Mouse (Mus musculus) heart, adult 2 months (tissue): ENCODE measurements around the gene Fbxo44. TPM values are rescaled to one million over a fixed set of nuclear protein-coding genes. Genes with fewer than 3 reads are reported as not detected.

ENCODE experiments used
- DNase-seq, 2 experiments: peaks; one replicate each; pipeline ENCODE4 v3.0.0; 2021
- H3K27ac ChIP-seq: fragments of 200-600 bp; 2 replicates; pipeline ENCODE4 v1.8.1; 2022
- H3K27me3 ChIP-seq: fragments of 200-500 bp; 2 replicates; pipeline ENCODE4 v1.6.1; 2012; ENCODE audit warnings: mild to moderate bottlenecking, low read length, inconsistent platforms, mixed read lengths; ENCODE audit not compliant: control insufficient read depth, insufficient read depth
- H3K36me3 ChIP-seq: fragments of 200-500 bp; 2 replicates; pipeline ENCODE4 v1.6.1; 2012; ENCODE audit warnings: low read length, inconsistent platforms; ENCODE audit not compliant: control insufficient read depth, insufficient read depth
- H3K4me1 ChIP-seq: fragments of 200-500 bp; 2 replicates; pipeline ENCODE4 v1.6.1; 2011; ENCODE audit warnings: low read length; ENCODE audit not compliant: control insufficient read depth, insufficient read depth
- H3K4me3 ChIP-seq: fragments of 200-600 bp; 2 replicates; pipeline ENCODE4 v1.8.1; 2022
- H3K79me2 ChIP-seq: fragments of 200-500 bp; replicated peaks from 2 replicates; pipeline ENCODE4 v1.6.1; 2012; ENCODE audit warnings: mild to moderate bottlenecking, inconsistent platforms, low read length, moderate library complexity, mixed read lengths; ENCODE audit not compliant: control insufficient read depth, insufficient read depth
- H3K9ac ChIP-seq: fragments of 200-500 bp; 2 replicates; pipeline ENCODE4 v1.6.1; 2012; ENCODE audit warnings: low read depth, mild to moderate bottlenecking, control low read depth, inconsistent platforms, low read length, mixed read lengths
- CTCF ChIP-seq: fragments of 200-600 bp; IDR thresholded peaks from 2 replicates; pipeline ENCODE4 v1.8.1; 2022; ENCODE audit warnings: antibody characterized with exemption, mild to moderate bottlenecking, moderate library complexity
- EP300 ChIP-seq: fragments of 200-500 bp; IDR thresholded peaks from 2 replicates; pipeline ENCODE4 v1.6.1; 2011; ENCODE audit warnings: low read depth, low read length, control low read depth; ENCODE audit not compliant: insufficient read depth
- POLR2A ChIP-seq: fragments of 200-500 bp; IDR thresholded peaks from 2 replicates; pipeline ENCODE4 v1.6.1; 2011; ENCODE audit warnings: mild to moderate bottlenecking, low read depth, low read length, control low read depth; ENCODE audit not compliant: insufficient read depth
- WGBS: fragments of 180-500 bp; shearing (Covaris S2); methylation state at CpG from one replicate; pipeline ENCODE4 v1.1.7; 2018; 5-methylcytosine and 5-hydroxymethylcytosine counted together
- intact Hi-C: fragments of 180-260 bp; cut with DNase I; formaldehyde crosslinking; loops from one replicate; pipeline ENCODE4 v1.15.1; 2025
- polyA plus RNA-seq: library from polyadenylated mRNA; depleted of rRNA; stranded (reverse); fragments of >200 nt; gene quantifications from 2 replicates; pipeline ENCODE4 v1.2.3, GENCODE M21; 2012
- total RNA-seq, 2 experiments: library from RNA; stranded (reverse); gene quantifications; 2 replicates each; pipeline ENCODE4 v1.2.3; 2021

The Fbxo44 gene
- total and polyA plus RNA-seq, 3 experiments: 18.7 to 26.7 (median 19.7) TPM

DNA sequence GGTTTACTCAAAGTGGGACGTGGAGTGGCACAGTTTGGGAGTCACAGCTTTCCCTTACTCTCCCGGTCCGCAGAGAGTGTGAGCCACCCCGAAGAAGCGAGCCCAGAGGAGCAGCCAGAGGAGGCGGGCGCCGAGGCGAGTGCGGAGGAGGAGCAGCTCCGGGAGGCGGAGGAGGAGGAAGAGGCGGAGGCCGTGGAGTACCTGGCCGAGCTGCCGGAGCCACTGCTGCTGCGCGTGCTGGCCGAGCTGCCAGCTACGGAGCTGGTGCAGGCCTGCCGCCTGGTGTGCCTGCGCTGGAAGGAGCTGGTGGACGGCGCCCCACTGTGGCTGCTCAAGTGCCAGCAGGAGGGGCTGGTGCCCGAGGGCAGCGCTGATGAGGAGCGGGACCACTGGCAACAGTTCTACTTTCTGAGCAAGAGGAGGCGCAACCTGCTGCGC lies 3.7 kb upstream of the Fbxo44 start:
- Histone ChIP-seq H3K79me2 (no peaks in the 10 kb centered on the region), H3K9ac (peak overlapping the region; percentile 14), H3K4me3 (peak overlapping the region; percentile 40), H3K4me1 (peaks cover 1% of the 10 kb centered on the region; the same call in 1 of the 2 replicates), H3K27me3 (peaks cover 7% of the 10 kb centered on the region; the same call in 1 of the 2 replicates), H3K27ac (no peak overlapping the region), H3K36me3 (no peaks in the 10 kb centered on the region)
- WGBS: 0% methylated on average over 29 of the region's 29 CpGs
- TF ChIP-seq CTCF (peak; percentile 84), POLR2A (no peak), EP300 (no peak)
- intact Hi-C loops: loop anchor here (1.0 kb wide), 1 partner anchor 24 kb away; no protein-coding TSS in a partner anchor
- DNase-seq: peak; percentile 75 to 84

DNA sequence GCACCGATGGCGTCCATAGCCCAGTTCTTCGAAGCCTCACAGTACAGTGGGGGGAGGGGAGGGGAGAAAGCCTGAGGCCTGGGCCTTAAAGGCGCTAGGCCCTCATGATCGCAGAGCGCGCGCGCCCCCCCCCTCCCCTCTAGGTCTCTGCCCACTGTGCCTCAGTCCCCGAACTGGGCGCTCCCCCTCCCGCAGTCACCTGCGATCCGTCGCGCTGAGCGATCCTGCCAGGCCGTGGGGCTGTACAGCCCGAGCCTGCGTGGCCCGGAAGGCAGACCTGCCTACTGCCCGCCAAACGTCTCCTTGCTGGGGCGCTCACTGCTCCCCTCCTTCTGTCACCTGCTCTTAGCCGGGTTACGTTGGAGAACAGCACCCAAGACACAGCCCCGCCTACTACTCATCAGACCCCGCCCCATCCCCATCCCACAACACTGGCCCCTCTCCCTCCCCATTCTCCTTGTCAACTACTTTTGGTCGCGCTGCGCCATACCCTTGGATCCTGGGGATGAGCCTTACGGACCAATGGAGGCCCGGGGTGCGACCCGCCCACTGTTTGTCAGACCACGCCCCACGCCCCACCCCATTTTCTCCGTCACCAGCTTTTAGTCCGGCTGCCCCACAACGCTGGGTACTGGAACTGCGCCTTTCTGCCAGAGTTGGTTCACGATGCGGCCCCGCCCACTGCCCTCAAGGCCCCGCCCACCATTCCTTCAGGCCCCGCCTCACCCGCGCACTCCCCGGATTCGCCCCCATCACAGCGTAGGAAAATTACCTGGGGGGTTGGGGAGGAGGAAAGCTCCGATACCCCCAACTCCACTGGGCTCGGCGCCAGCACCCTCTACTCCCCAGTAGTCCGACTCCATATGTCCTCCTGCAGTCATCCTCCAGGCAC lies 492 bp downstream of the Fbxo44 start:
- TF ChIP-seq POLR2A: peak; percentile 56; the same call in 1 of the 2 replicates
- no peak for TF ChIP-seq EP300
- peak; percentile 21 for TF ChIP-seq CTCF
- peaks cover 3% of the 10 kb centered on the region; the same call in 1 of the 2 replicates for H3K27me3 ChIP-seq
- peaks cover 1% of the 10 kb centered on the region; the same call in 1 of the 2 replicates for H3K4me1 ChIP-seq
- WGBS: 2% methylated on average over 55 of the region's 55 CpGs
- no peaks in the 10 kb centered on the region for H3K79me2 ChIP-seq
- DNase-seq: peak; percentile 86 to 91
- H3K4me3 ChIP-seq: peak overlapping the region; percentile 67
- intact Hi-C loops: no loop called here
- H3K27ac ChIP-seq: peak overlapping the region; percentile 64
- no peaks in the 10 kb centered on the region for H3K36me3 ChIP-seq
- H3K9ac ChIP-seq: peak overlapping the region; percentile 94

DNA sequence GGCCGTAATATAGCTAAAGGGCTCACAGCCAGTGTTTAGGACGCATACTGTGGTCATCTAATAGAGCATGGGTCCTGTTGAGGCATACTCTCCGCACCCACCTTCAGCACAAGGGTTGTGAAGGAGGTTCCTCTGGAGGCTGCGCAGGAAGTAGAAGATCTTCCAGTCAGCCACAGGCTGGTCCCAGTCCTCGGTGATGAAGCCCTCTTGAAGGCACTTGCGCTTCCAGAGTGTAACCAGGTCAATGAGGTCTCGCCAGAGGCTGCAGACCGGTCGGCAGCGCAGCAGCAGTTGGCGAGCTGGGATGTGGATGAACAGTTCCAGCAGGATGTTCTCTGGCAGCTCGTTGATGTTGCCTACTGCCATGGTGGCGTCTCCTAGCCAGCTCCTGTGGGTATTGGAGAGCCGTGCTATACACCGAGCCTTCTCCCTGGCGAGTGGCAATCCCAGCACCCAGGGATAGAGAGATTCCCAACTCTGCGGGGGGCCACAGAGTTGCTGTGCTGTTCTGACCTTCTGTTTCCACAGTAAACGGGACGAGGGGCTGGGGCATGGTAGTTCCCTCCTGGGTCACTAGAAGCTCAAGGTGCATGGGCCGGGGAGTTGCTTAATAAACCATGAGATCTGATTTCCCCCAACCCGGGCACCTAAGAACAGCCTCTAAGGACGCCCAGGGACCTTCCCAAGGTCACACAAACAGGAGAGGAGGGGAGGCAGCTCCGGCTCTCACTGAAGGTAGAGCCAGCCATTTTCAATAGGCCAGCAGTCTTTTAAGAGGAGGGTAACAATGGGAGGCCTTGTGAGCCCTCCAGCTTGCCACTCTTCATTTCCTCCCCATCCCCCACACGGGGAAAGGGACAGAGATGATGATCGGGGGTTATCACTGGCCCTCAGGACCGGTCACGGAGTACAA lies 1.6 kb downstream of the Fbxo44 start:
- Histone ChIP-seq H3K79me2 (no peaks in the 10 kb centered on the region), H3K4me3 (peak overlapping the region; percentile 67), H3K36me3 (no peaks in the 10 kb centered on the region), H3K4me1 (peaks cover 1% of the 10 kb centered on the region; the same call in 1 of the 2 replicates), H3K9ac (peak overlapping the region; percentile 42; the same call in 1 of the 2 replicates), H3K27me3 (no peaks in the 10 kb centered on the region), H3K27ac (peak overlapping the region; percentile 1; the same call in 1 of the 2 replicates)
- 38% methylated on average over 27 of the region's 27 CpGs for WGBS
- intact Hi-C loops: no loop called here
- no peak for DNase-seq
- no peak for TF ChIP-seq EP300
- TF ChIP-seq POLR2A: no peak
- TF ChIP-seq CTCF: no peak

DNA sequence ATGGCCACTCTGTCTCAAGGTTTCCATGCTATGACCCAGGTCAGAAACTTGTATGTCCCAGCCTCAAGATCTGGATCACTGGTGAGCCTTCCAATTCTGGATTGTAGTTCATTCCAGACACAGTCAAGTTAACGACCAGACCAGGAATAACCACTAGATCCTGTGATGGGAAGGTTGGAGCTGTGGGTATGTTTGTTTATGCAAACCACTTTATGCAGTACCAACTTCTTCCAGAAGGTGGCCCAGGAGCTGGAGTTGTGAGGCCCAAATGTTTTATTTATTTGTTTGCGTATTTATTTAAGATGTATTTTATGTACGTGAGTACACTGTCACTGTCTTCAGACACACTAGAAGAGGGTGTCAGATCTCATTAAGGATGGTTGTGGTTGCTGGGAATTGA lies 5.3 kb downstream of the Fbxo44 start:
- H3K4me3 ChIP-seq: no peak overlapping the region
- H3K36me3 ChIP-seq: no peaks in the 10 kb centered on the region
- WGBS: 61% methylated on average over 3 of the region's 3 CpGs
- H3K27me3 ChIP-seq: no peaks in the 10 kb centered on the region
- no peak overlapping the region for H3K9ac ChIP-seq
- H3K79me2 ChIP-seq: no peaks in the 10 kb centered on the region
- peaks cover 3% of the 10 kb centered on the region; the same call in 1 of the 2 replicates for H3K4me1 ChIP-seq
- DNase-seq: no peak
- TF ChIP-seq CTCF (peak; percentile 77), EP300 (no peak), POLR2A (no peak)
- intact Hi-C loops: loop anchor here (5.0 kb wide), 1 partner anchor 113 kb away; no protein-coding TSS in a partner anchor
- no peak overlapping the region for H3K27ac ChIP-seq

DNA sequence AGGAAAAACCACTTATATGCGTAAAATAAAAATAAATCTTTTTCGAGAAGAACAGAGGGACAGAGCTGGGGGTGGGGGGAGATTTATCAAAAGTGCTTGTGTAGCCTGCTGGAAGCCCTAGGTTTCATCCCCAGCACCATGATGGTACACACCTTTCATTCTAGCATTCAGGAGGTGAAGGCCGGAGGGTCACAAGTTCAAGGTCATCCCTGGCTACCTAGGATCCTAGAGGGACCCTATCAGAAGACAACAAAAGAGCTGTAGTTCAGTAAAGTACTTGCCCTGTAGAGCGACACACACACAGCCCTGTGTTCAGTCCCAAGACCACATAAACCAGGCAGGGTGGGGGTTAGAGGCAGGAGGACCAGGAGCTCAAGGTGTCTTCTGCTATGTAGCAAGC lies 6.3 kb downstream of the Fbxo44 start:
- no peak overlapping the region for H3K27ac ChIP-seq
- intact Hi-C loops: loop anchor here (5.0 kb wide), 1 partner anchor 112 kb away; no protein-coding TSS in a partner anchor
- H3K4me3 ChIP-seq: no peak overlapping the region
- TF ChIP-seq EP300: no peak
- TF ChIP-seq CTCF: no peak
- no peak for TF ChIP-seq POLR2A
- H3K27me3 ChIP-seq: no peaks in the 10 kb centered on the region
- no peaks in the 10 kb centered on the region for H3K79me2 ChIP-seq
- no peaks in the 10 kb centered on the region for H3K36me3 ChIP-seq
- no peak overlapping the region for H3K9ac ChIP-seq
- H3K4me1 ChIP-seq: 0 out of 2 replicates have a peak, but pooled peaks cover 3% of the 10 kb centered on the region
- DNase-seq: no peak
- 84% methylated on average over 4 of the region's 4 CpGs for WGBS
